Mouse (Mus musculus): ENCODE measurements around the gene Ado.

GRCm38 (mm10) chr10:67564509-67564908, 15.8 kb upstream of the Ado start:
- no peak for TF ChIP-seq CTCF (IDR thresholded peaks at IDR 0.05)
- no peak for TF ChIP-seq EP300 (IDR thresholded peaks at IDR 0.05)
